Mouse (Mus musculus) midbrain, embryonic 15.5 days (tissue): ENCODE measurements around the gene Efcab2. TPM values are rescaled to one million over a fixed set of nuclear protein-coding genes. Genes with fewer than 3 reads are reported as not detected.

Source experiments
- ATAC-seq: fragments of 200-750 bp; cut with Nextera tagmentation; replicated peaks from 2 replicates; pipeline ENCODE4 v1.8.0; 2017; ENCODE audit warnings: moderate TSS enrichment
- H3K27ac ChIP-seq: fragments of 300-500 bp; sonication (generic); 2 replicates; pipeline ENCODE4 v1.5.1; 2015; ENCODE audit warnings: mild to moderate bottlenecking, inconsistent platforms
- H3K27me3 ChIP-seq: fragments of 300-500 bp; sonication (generic); replicated peaks from 2 replicates; pipeline ENCODE4 v1.6.1; 2015; ENCODE audit warnings: inconsistent platforms
- H3K36me3 ChIP-seq: fragments of 300-500 bp; sonication (generic); replicated peaks from 2 replicates; pipeline ENCODE4 v1.6.1; 2015; ENCODE audit warnings: inconsistent platforms
- H3K4me1 ChIP-seq: fragments of 300-500 bp; sonication (generic); 2 replicates; pipeline ENCODE4 v1.6.1; 2015; ENCODE audit warnings: inconsistent platforms
- H3K4me2 ChIP-seq: fragments of 300-500 bp; sonication (generic); 2 replicates; pipeline ENCODE4 v1.6.1; 2015; ENCODE audit warnings: inconsistent platforms, mild to moderate bottlenecking, moderate library complexity
- H3K4me3 ChIP-seq: fragments of 300-500 bp; sonication (generic); 2 replicates; pipeline ENCODE4 v1.5.1; 2015; ENCODE audit warnings: mild to moderate bottlenecking, inconsistent platforms
- H3K9ac ChIP-seq: fragments of 300-500 bp; sonication (generic); 2 replicates; pipeline ENCODE4 v1.6.1; 2015; ENCODE audit warnings: mild to moderate bottlenecking, inconsistent platforms
- H3K9me3 ChIP-seq: fragments of 300-500 bp; sonication (generic); 2 replicates; pipeline ENCODE4 v1.6.1; 2016; ENCODE audit warnings: inconsistent platforms
- WGBS: fragments of 180-500 bp; shearing (Covaris S2); methylation state at CpG from one replicate; pipeline ENCODE4 v1.1.7; 2015; ENCODE audit warnings: mixed read lengths; 5-methylcytosine and 5-hydroxymethylcytosine counted together
- microRNA-seq: library from miRNA; unstranded; fragments of <30 nt; microRNA quantifications from one replicate; pipeline ENCODE4, GENCODE M21; 2016
- polyA plus RNA-seq: library from polyadenylated mRNA; unstranded; fragments of >200 nt; fragmentation: Nextera tagmentation; extraction: Ambion mirVana; gene quantifications from 2 replicates; pipeline ENCODE4 v1.2.1, GENCODE M21; 2015

The Efcab2 gene
- polyA plus RNA-seq, 1 experiment from 2014 or later, result 10.7 TPM

GRCm38 (mm10) chr1:178529512-178530300 is 123.8 kb downstream of the Efcab2 start:
- H3K9ac ChIP-seq, result peak overlapping the region; percentile 81
- peak overlapping the region; percentile 92 for H3K27ac ChIP-seq
- no peaks in the 10 kb centered on the region for H3K36me3 ChIP-seq
- under 1% methylated on average over 38 of the region's 38 CpGs for WGBS
- no peaks in the 10 kb centered on the region for H3K9me3 ChIP-seq
- peaks cover 41% of the 10 kb centered on the region for H3K4me1 ChIP-seq
- peak; percentile 12 for ATAC-seq
- peak overlapping the region; percentile 90 for H3K4me2 ChIP-seq
- H3K27me3 ChIP-seq, result no peaks in the 10 kb centered on the region
- peak overlapping the region; percentile 71 for H3K4me3 ChIP-seq

- Histone ChIP-seq H3K4me1 (peaks cover 41% of the 10 kb centered on the region), H3K27me3 (no peaks in the 10 kb centered on the region), H3K4me2 (peak overlapping the region; percentile 90), H3K27ac (peak overlapping the region; percentile 92), H3K9ac (peak overlapping the region; percentile 81), H3K4me3 (peak overlapping the region; percentile 71), H3K36me3 (no peaks in the 10 kb centered on the region), H3K9me3 (no peaks in the 10 kb centered on the region)
- WGBS, result 1% methylated on average over 62 of the region's 62 CpGs
- ATAC-seq, result peak; percentile 60
Measured at GRCm38 (mm10) chr1:178530301-178531078, 124.6 kb downstream of the Efcab2 start.

Small RNAs within 50 kb of the gene (microRNA-seq; reads per million reads assigned to microRNA genes)
- not detected for gene Gm27458

Other genes with a start within 250 kb of the Efcab2 start
- 20.1 and 21.5 TPM in 2 replicates for gene Desi2, start 218.7 kb upstream of the Efcab2 start, polyA plus RNA-seq
- gene Cox20, start 87.0 kb upstream of the Efcab2 start, polyA plus RNA-seq, result 104 and 107 TPM in 2 replicates
- 255 and 278 TPM in 2 replicates for gene Hnrnpu, start 68.3 kb upstream of the Efcab2 start, polyA plus RNA-seq
- 9.7 and 10.0 TPM in 2 replicates for gene Kif26b, start 123.0 kb downstream of the Efcab2 start, polyA plus RNA-seq